Mouse (Mus musculus) liver, postnatal 0 days (tissue): Measurements from ENCODE around the gene Dnajc27.

Experiments
- CTCF ChIP-seq: sonication (generic); IDR thresholded peaks from 2 replicates; pipeline ENCODE4 v1.5.1; 2016; ENCODE audit warnings: antibody characterized with exemption, low read depth
- EP300 ChIP-seq: IDR thresholded peaks from 2 replicates; pipeline ENCODE4 v1.6.1; 2016; ENCODE audit warnings: antibody characterized with exemption, low read depth, mild to moderate bottlenecking

GRCm38 (mm10) chr12:4117136-4117535 lies 34.8 kb downstream of the Dnajc27 start:
- TF ChIP-seq CTCF (no peak), EP300 (no peak)
